Mouse (Mus musculus) testis, adult 2 months (tissue): ENCODE measurements around the gene Sfxn5. TPM values are rescaled to one million over a fixed set of nuclear protein-coding genes. Genes with fewer than 3 reads are reported as not detected.

ENCODE experiments used
- H3K27ac ChIP-seq: fragments of 200-500 bp; 2 replicates; pipeline ENCODE4 v1.5.1; 2012; ENCODE audit warnings: low read depth, low read length; ENCODE audit not compliant: control insufficient read depth, insufficient read depth
- H3K27me3 ChIP-seq: fragments of 200-500 bp; 2 replicates; pipeline ENCODE4 v1.6.1; 2012; ENCODE audit warnings: mild to moderate bottlenecking, low read length, moderate library complexity; ENCODE audit not compliant: control insufficient read depth, insufficient read depth
- H3K36me3 ChIP-seq: fragments of 200-500 bp; 2 replicates; pipeline ENCODE4 v1.6.1; 2012; ENCODE audit warnings: mild to moderate bottlenecking, low read length; ENCODE audit not compliant: control insufficient read depth, insufficient read depth
- H3K4me1 ChIP-seq: fragments of 200-500 bp; 2 replicates; pipeline ENCODE4 v1.6.1; 2012; ENCODE audit warnings: low read length; ENCODE audit not compliant: control insufficient read depth, insufficient read depth
- H3K4me3 ChIP-seq: fragments of 200-500 bp; 2 replicates; pipeline ENCODE4 v1.5.1; 2012; ENCODE audit warnings: low read depth, mild to moderate bottlenecking, low read length, moderate library complexity, mixed read lengths; ENCODE audit not compliant: control insufficient read depth
- CTCF ChIP-seq: fragments of 200-500 bp; IDR thresholded peaks from 2 replicates; pipeline ENCODE4 v1.5.1; 2012; ENCODE audit warnings: low read depth, mild to moderate bottlenecking, inconsistent platforms, low read length, moderate library complexity; ENCODE audit not compliant: control insufficient read depth, insufficient read depth, insufficient replicate concordance
- POLR2A ChIP-seq: fragments of 200-500 bp; IDR thresholded peaks from 2 replicates; pipeline ENCODE4 v1.6.1; 2012; ENCODE audit warnings: low read depth, mild to moderate bottlenecking, inconsistent platforms, low read length, moderate library complexity; ENCODE audit not compliant: control insufficient read depth
- polyA plus RNA-seq: library from polyadenylated mRNA; depleted of rRNA; stranded (reverse); fragments of >200 nt; gene quantifications from 2 replicates; pipeline ENCODE4 v1.2.3, GENCODE M21; 2012

Sfxn5 gene
- polyA plus RNA-seq, 1 experiment: 0.80 TPM

DNA sequence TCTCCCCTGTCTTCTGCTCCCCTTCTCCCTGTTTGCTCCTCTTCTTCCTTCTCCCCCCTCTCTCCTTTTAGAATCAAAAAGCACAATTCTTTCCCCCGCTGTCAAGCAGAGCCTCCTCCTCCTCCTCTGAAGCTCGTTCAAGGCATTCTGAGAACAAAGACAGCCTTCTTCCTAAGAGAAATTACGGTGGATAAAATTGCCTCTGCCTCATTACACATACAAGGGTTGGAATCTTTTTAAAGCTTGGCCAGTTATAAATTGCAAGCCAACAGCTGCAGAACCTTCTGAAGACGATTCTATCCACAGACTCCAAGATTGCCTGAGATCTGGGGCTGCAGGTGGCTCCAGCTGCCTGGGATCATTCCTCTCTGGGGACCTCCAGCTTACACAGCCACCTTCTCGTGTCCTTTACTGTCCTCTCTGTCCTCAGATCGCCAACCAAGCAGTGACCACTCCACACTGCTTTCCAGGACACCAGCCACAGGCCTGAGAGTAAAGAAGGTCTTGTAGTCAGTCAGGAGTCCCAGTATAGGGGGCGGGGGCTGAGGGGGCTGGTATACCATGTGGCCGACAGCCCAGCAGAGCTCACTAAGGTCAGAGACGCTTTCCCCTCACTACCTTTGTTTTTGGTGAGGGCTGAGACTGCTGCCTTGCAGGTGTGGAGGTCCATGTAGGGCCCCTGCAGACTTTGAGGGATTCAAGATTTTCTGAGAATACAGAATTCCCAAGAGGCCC, 19.0 kb downstream of the Sfxn5 start:
- TF ChIP-seq POLR2A: no peak
- TF ChIP-seq CTCF: no peak
- no peaks in the 10 kb centered on the region for H3K4me1 ChIP-seq
- H3K27ac ChIP-seq: no peak overlapping the region
- H3K36me3 ChIP-seq: no peaks in the 10 kb centered on the region
- no peak overlapping the region for H3K4me3 ChIP-seq
- no peaks in the 10 kb centered on the region for H3K27me3 ChIP-seq

- Histone ChIP-seq H3K4me1 (no peaks in the 10 kb centered on the region), H3K4me3 (no peak overlapping the region), H3K36me3 (no peaks in the 10 kb centered on the region), H3K27me3 (no peaks in the 10 kb centered on the region), H3K27ac (no peak overlapping the region)
- TF ChIP-seq CTCF: no peak
- TF ChIP-seq POLR2A: no peak
Observed at GRCm38 (mm10) chr6:85307894-85308293, 25.3 kb downstream of the Sfxn5 start.

DNA sequence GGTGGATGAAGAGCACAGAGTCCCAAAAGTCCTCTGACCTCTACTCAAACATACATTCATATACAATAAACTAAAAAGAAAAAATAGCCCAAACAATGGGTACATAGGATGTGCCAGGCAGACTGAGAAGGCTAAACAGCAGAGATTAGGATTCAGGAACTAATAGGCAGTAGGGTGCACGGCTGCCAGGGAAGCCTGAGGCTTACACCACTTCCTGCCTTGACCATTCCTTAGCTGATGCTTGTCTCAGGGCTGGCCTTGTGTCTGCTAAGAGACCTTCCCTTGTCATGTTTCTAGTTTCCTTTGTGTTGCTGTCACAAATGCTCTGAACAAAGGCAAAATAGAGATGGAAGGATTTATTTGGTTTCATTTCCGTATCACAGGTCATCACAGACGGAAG, 26.8 kb downstream of the Sfxn5 start:
- TF ChIP-seq CTCF: no peak
- TF ChIP-seq POLR2A: no peak
- Histone ChIP-seq H3K36me3 (no peaks in the 10 kb centered on the region), H3K4me1 (no peaks in the 10 kb centered on the region), H3K27ac (no peak overlapping the region), H3K4me3 (no peak overlapping the region), H3K27me3 (no peaks in the 10 kb centered on the region)

DNA sequence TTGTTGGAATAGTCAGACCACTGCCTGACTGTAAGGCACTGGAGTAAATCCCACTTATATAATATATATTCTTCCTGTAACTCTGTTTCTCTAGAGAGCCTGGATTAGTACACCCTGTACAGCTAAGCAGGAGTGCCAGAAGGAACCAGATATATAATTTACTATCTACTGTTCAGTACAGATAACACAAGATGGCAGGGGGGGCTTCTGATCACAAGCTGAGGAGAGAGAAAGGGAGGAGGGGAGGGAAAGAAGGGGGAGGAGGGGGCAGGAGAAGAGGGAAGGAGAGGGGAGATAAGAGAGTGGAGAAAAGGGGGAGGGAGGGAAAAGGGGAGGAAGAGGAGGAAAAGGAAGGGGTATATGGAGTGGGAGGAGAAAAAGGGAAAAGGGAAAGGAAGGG, 27.4 kb downstream of the Sfxn5 start:
- Histone ChIP-seq H3K27me3 (no peaks in the 10 kb centered on the region), H3K27ac (no peak overlapping the region), H3K4me1 (no peaks in the 10 kb centered on the region), H3K4me3 (no peak overlapping the region), H3K36me3 (no peaks in the 10 kb centered on the region)
- TF ChIP-seq CTCF (no peak), POLR2A (no peak)

GRCm38 (mm10) chr6:85304966-85305365, 28.3 kb downstream of the Sfxn5 start:
- Histone ChIP-seq H3K27ac (no peak overlapping the region), H3K36me3 (no peaks in the 10 kb centered on the region), H3K4me3 (no peak overlapping the region), H3K27me3 (no peaks in the 10 kb centered on the region), H3K4me1 (no peaks in the 10 kb centered on the region)
- TF ChIP-seq POLR2A (no peak), CTCF (no peak)

DNA sequence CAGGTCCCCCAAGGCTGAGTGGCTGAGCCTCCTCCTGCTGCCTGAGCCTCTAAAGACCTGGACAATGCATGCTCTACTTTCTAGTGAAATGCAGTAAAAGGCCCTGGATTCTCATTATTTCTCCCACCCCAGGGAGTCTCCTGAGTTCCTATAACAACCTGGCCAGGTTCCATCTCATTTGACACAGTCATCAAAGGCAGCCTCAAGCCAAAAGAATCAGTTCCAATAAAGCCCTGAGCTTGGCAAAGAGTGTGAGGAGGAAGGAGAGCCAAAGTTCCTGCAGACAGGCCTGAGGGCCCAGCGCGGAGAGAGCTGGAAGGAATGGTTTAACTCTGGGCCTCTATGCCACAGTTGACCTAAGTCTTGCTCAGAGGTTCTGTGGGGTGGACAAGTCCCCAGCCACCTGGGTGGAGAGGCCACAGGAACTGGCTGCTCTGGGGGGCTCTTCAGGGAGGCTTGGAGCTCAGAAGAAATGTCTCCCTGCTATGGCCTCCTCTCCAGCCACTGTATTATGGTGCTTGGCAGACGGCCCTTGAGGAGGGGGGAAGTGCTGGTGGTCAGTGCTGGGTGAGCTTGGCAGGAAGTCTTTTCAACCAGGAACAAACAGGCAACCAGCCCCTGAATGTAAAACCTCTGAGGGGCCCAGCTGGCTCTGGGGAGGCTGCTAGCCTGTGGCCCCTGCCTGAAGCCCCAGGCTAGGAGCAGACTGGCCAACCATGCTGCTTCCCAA, 30.7 kb downstream of the Sfxn5 start:
- no peaks in the 10 kb centered on the region for H3K4me1 ChIP-seq
- no peaks in the 10 kb centered on the region for H3K36me3 ChIP-seq
- TF ChIP-seq CTCF (no peak), POLR2A (no peak)
- no peak overlapping the region for H3K4me3 ChIP-seq
- H3K27ac ChIP-seq: no peak overlapping the region
- no peaks in the 10 kb centered on the region for H3K27me3 ChIP-seq

DNA sequence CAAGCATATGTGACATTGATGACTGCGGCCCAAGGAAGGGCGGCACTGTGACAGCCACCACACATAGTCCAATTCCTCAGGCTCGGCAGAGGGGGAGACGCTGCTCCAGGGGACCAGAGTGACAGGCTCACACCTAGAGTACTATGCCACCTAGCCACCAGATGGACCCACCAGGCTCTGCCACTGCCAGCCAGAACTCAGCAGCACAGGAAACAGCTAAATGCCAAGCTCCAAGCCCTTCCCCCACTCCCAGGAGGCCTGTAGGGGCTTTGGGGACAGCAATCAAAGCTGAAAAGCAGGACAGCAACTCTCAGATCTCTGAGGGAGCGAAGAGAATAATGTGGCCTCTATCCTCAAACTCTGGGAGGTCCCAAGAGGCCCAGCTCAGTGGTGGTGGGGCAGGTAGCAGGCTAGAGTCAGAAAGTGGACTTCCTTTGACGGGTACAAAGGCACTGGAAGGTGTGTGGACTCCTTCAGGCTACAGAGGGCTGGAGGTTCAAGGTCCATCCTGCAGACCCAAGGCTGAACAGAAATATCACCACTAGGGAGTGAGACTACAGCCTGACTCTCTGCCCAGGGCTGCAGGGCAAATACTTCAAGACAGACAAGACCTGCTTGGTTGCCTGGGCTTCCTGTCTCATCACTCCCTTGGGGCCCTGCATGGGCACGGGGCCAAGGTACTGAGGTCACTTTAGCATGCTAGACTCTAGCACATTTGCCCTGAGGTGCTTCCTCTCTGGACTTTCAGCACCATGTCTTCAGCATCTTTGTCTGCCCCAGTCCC, 37.6 kb downstream of the Sfxn5 start:
- Histone ChIP-seq H3K36me3 (no peaks in the 10 kb centered on the region), H3K4me1 (no peaks in the 10 kb centered on the region), H3K27ac (no peak overlapping the region), H3K27me3 (no peaks in the 10 kb centered on the region), H3K4me3 (no peak overlapping the region)
- TF ChIP-seq POLR2A (no peak), CTCF (no peak)
